Mouse (Mus musculus) mouse embryonic stem cell (cell line): ENCODE results near the gene Ablim1.

Experiments
- in situ Hi-C, 2 experiments: fragments of 300-500 bp; cut with MboI; formaldehyde crosslinking; loops; 1 replicate in 1 of 2; 3 replicates in 1 of 2; pipeline ENCODE4 v1.14.3; 2019 to 2020; ENCODE audit warnings: low sequenced_read_pairs in 2 of 2, low pct_unique_long_range_greater_than_20kb in 1 of 2, mixed read lengths in 1 of 2; ENCODE audit not compliant: unreplicated experiment in 1 of 2

Gene Ablim1

GRCm38 (mm10) chr19:57211444-57212111 lies 103.1 kb downstream of the Ablim1 start:
- in situ Hi-C loops: no loop called here

DNA sequence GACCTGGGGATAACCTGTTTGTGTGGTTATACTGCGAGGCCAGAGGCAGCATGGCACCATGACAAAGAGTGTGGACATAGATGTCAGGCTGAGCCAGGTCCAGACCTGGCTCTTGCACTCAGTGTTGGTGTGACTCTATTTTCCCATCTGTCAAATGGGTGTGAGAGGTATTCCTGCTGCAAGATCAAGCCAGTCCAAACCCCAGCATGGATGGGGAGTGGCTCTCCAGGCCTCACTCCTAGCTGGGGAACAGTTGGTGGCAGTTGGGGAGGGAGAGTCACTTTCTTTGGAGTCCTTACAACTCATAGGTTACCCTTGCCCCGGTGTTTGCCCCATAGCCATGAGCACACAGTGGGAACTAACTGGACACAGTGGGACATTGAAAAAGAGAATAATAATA lies 103.8 kb downstream of the Ablim1 start:
- in situ Hi-C loops: no loop called here

- in situ Hi-C loops: no loop called here
Observed at GRCm38 (mm10) chr19:57204101-57204500, 110.6 kb downstream of the Ablim1 start.

GRCm38 (mm10) chr19:57202554-57202953 lies 112.2 kb downstream of the Ablim1 start:
- in situ Hi-C loops: no loop called here

DNA sequence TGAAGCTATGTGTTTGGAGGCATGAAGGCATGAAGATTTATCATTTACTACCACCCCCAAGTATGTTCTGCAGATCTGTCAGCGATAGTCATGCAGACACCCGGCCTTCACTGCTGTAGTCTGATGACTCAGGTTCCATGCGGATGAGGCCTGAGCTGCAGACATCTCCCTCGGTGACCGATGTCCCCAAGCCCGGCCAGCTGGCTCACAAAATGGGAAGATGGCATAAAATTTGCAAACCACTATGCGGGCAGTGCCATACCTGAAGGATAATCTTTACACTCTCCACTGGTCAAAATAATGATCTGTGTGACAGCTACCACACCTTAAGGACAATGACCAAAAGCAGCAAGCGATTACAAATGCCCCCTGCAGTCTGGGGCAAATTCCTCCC lies 113.6 kb downstream of the Ablim1 start:
- in situ Hi-C loops: no loop called here

DNA sequence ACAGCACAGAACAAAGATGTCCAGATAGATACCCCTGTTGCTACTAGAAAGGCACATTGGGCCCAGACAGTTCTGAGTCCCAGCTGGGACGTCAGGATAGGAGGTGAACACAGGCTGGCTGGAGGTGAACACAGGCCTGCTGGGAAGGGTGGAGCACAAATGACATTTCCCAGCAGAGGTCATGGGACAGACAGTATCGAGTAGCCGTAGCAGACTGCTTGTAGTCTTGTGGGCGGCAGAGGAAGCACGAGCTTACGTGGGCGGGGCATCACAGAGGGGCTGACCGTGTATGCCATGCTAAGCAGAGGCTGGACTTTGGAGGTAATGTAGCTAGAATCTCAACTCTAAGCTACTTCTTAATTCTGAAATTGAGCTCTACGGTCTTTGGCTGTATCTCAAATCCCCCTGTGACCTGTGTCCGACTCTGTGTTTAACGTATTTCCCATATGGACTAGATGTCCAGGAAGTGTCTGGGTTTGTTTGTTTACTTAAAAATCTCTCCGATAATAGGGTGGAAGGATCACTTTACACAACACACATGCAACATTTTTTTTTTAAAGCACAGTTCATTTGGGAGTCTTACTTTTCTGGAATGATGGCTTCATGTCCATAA lies 114.1 kb downstream of the Ablim1 start:
- in situ Hi-C loops: no loop called here

- in situ Hi-C loops: no loop called here
Observed at GRCm38 (mm10) chr19:57199361-57199760, 115.4 kb downstream of the Ablim1 start.

DNA sequence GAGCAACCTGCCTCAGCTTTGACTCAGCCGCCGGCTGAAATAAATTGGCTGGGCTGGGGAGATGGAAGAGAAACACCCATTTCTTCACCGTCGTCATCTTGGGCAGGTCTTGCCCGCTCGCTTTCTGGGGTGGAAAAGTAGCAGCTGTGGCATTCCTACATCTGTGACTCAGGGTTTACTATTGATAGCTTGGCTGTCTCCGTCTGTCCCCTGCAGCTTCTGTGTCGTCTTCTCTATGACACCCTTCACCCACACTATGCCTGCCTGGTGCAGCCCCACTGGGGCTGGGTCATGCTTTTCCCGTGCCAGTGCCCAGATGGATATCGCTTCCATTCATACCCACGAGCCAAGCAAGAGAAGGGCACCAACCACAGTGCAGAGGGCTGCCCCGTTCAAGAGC lies 116.2 kb downstream of the Ablim1 start:
- in situ Hi-C loops: no loop called here

DNA sequence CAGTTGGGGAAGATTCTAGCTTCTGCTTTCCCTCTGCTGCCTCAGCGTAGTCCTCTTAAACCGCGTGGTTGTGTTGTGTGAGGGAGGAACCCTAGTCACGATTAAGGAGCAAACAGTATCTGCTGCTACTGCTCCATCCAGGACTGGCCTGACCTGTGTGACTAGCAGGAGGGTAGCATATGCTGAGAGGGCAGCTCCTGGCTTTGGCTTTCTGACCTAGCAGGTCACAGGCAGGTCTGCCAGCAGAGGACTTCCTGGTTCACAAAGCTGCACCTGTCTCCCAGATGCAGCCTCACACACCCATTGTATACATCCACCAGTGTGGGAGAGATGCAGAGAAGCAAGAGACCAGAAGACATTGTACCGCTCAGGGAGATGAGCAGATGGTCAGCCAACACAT lies 116.7 kb downstream of the Ablim1 start:
- in situ Hi-C loops: no loop called here

GRCm38 (mm10) chr19:57197043-57197817 lies 117.5 kb downstream of the Ablim1 start:
- in situ Hi-C loops: no loop called here

GRCm38 (mm10) chr19:57196616-57197015 lies 118.1 kb downstream of the Ablim1 start:
- in situ Hi-C loops: no loop called here

DNA sequence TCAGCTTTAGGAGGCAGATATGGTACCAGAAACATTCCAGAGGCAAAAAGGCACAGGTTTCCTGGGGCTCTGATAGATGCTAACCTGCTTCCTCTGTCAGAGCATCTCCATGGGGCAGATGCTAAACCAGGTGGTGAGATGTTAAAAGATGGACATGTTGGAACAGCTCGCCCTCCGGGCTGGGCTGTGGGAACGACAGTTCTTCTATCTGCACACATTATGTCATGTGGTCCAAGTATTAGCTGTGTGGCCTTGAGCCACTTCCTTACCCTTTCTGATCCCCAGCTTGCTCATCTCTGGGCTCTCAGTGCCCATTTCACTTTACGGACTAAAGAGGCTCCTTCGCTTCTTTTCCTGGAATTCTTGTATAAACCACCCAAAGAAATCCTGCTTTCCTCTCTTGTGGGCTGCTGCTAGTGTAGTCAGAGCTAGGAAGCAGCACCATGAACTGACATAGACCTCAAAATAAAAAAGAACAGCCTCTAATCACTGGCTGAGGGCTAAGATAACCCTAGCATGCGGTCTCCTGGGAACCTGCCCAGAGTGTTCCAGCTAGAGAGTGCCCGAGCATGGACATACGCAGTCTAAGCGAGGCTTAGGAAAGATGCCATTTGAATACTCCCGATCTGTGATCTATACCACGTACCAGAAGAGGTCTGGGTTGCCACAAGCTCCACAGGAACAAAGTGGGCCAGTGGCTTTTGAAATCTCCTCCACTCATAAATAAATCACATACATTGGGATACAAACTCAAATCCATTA lies 119.4 kb downstream of the Ablim1 start:
- in situ Hi-C loops: no loop called here

DNA sequence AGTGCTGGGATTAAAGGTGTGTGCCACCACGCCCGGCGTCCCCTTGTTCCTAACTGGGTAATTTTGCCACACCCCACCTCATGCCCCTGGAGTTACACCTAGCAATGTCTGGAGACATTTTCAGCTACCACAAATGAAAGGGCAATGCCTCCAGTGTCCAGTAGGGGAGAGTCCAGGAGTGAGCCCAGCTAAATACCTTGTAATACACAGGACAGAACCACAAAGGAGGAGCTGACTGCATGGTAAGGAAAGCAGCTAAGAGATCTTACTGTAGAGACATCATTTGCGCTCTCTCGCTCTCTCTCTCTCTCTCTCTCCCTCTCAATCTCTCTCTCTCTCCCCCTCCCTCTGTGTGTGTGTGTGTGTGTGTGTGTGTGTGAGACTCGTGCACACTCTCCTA lies 120.8 kb downstream of the Ablim1 start:
- in situ Hi-C loops: no loop called here

GRCm38 (mm10) chr19:57193382-57193781 lies 121.3 kb downstream of the Ablim1 start:
- in situ Hi-C loops: no loop called here

GRCm38 (mm10) chr19:57191109-57191508 lies 123.6 kb downstream of the Ablim1 start:
- in situ Hi-C loops: no loop called here

GRCm38 (mm10) chr19:57189427-57189826 lies 125.3 kb downstream of the Ablim1 start:
- in situ Hi-C loops: no loop called here

GRCm38 (mm10) chr19:57188553-57188952 lies 126.2 kb downstream of the Ablim1 start:
- in situ Hi-C loops: no loop called here

DNA sequence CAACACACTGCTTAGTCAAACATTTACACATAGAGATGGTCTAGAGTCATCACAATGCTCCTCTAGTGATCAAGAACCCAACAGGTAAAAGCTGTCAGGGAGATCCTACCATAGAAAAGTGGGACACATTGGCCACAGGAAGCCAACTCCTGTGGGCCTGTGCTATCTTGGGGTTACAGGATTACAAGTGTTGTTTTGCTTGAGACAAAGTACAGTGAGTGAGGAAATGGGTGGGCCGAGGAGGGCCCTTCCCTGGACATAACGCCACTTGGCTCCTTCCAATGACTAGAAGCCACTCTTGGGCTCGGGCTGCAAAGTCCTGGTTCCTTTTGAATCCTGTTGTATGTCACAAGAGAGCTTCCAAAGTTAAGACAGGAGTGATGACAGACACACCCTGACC lies 129.7 kb downstream of the Ablim1 start:
- in situ Hi-C loops: no loop called here
